Mouse (Mus musculus): ENCODE data around the gene Vmn2r22. TPM values are rescaled to one million over a fixed set of nuclear protein-coding genes. Genes with fewer than 3 reads are reported as not detected.
"Not testable (repeated sequence)": the region's sequence is repeated elsewhere in the genome, so short reads cannot be mapped to it uniquely, and the experiment has no call there.

Gene Vmn2r22
- not detected for total RNA-seq (2021)

- DNase-seq (ENCODE audit: low spot score); intact Hi-C loops (cut with DNase I): not testable (repeated sequence)
These were observed at the start of gene Vmn2r22 for GRCm38 (mm10) chr6:123650625-123651024. Gene Vmn2r22 (minus strand): TSS chr6:123650725.

DNA sequence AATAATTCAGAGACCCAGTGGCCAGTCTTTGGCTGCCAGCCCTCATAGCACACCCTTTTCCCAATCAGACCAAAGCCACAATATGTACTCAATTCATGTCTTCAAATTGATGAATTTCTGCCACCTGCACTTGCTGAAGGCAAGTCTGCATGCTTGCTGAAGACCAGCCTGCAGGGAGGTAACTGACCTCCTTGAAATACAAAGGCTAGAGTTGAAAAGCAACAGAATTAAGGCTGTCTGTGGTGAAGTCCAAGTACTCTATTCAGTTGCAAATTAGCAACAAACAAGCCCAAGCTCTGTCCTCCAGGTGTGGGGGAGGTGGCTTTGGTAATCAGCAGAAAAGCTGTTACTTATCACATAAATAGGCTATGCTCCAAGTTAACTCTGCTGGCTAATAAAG, 46.7 kb upstream of the Vmn2r22 start:
- DNase-seq (ENCODE audit: low spot score), result no peak
- intact Hi-C loops (cut with DNase I), result no loop called here

DNA sequence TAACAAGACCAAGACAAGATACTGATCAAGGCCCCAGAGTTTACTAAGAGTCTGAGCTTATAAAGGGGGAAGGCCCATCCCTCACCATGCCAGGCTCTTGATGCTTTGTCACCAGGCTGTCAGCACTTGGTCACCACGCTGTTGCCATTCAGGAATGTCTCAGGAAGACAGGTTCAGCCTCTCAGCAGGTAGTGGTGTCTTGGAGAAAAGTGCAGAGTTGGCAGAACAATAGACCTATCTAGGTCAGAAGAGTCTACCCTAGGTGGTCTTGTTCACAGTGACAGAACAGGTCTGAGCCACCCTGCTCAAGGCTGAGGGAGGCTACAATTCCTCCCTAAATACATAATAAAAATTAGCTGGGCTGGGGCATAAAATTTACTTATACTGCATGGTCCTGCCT, 46.1 kb upstream of the Vmn2r22 start:
- intact Hi-C loops (cut with DNase I); DNase-seq (ENCODE audit: low spot score): not testable (repeated sequence)

DNA sequence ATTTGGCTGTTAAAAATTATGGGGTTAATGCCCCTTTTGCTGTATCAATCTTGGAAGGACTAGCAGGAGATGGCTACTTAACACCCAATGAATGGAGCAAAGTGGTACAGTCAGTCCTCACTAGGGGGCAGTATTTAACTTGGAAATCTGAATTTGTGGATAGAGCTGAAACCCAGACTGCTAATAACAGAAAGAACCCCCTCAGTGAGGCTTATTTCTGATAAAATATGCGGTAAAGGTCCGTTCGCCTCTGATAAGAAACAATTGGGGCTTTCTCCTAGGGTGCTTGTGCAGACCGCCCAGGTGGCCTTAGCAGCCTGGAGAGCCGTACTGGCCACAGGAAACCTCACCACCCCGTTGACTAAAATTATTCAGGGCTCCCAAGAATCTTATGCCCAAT, 6.5 kb upstream of the Vmn2r22 start:
- DNase-seq (ENCODE audit: low spot score), result no peak
- intact Hi-C loops (cut with DNase I), result no loop called here

DNA sequence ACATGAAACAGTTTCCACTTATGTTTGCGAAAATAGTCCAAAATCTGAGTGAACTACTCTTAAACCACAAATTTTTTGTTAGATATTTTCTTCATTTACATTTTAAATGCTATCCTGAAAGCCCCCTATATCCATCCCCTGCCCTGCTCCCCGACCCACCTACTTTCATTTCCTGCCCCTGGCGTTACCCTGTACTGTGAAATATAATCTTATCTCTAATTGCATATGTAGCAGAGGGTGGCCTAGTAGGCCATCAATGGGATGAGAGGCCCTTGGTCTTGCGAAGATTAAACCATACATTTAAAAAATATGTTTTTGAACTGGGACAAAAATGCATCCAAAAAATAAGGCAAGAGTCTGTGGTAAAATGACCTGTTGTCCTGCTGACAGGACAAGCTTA, 11.1 kb downstream of the Vmn2r22 start:
- DNase-seq (ENCODE audit: low spot score); intact Hi-C loops (cut with DNase I): not testable (repeated sequence)

GRCm38 (mm10) chr6:123623784-123624183, 26.7 kb downstream of the Vmn2r22 start:
- DNase-seq (ENCODE audit: low spot score); intact Hi-C loops (cut with DNase I): not testable (repeated sequence)

DNA sequence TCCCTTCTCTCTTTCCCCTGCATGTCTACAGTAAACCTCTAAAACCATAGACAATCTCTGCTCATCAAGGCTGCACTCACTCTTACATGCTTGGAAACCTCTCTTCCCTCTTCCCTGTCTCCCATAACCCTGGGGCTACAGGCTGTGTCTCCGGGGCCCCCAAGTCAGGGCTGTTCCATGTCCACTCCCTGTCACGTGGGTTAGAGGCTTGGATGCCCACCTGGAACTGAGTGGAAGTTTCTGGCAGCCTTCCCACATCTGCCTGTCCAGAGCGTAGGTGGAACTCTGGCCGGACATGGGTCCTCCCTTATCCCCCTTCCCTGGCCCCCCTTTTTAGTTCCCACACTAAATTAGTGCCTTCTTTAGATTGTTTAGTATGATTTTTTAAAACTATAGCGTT, 62.2 kb downstream of the Vmn2r22 start:
- intact Hi-C loops (cut with DNase I); DNase-seq (ENCODE audit: low spot score): not testable (repeated sequence)

DNA sequence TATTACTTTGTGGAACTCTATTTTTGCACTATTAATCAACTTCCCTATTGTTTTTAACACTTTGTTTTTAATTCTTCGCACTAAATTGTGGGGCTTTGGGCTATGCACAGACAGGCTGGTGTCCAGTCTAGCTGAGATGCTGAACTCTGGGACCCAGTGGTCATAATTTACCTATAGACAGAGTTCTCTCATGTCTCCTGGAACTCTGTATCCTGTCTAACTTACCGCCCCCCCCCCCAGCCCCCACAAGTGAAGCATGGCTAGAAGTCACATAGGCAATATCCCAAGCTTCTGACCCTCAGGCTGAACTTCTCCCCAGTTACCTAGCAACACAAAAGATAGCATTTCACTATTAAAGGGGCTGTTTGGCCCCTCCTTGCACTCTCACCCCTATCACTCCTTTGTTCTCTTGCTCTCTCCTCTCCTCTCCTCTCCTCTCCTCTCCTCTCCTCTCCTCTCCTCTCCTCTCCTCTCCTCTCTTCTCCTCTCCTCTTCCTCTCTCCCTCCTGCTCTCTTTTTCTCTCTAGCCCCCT, 62.7 kb downstream of the Vmn2r22 start:
- intact Hi-C loops (cut with DNase I); DNase-seq (ENCODE audit: low spot score): not testable (repeated sequence)

DNA sequence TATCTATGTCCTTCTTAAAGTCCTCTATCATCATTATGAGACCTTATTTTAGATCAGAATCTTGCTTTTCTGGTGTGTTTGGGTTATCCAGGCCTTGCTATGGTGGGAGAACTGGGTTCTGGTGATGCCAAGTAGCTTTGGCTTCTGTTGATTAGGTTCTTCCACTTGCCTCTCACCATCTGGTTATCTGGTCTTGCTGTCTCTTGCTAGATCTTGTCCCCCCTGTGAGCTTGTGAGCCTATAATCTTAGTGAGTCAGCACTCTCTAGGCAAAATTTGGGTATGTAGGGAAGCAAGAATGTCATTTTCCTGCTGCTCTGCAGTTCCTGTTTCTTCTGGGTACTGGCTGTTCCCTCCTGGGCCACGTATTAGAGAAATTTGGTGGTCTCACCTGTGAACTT, 66.5 kb downstream of the Vmn2r22 start:
- intact Hi-C loops (cut with DNase I); DNase-seq (ENCODE audit: low spot score): not testable (repeated sequence)

- DNase-seq (ENCODE audit: low spot score); intact Hi-C loops (cut with DNase I): not testable (repeated sequence)
These were observed 75.8 kb downstream of the Vmn2r22 start for GRCm38 (mm10) chr6:123574698-123575097.

Other genes with a start within 250 kb of the Vmn2r22 start
- not detected for gene Vmn2r20, start 232.6 kb downstream of the Vmn2r22 start, total RNA-seq (2021)
- not detected for gene Vmn2r21, start 117.3 kb downstream of the Vmn2r22 start, total RNA-seq (2021)
- not detected for gene Vmn2r23, start 51.9 kb upstream of the Vmn2r22 start, total RNA-seq (2021)
- not detected for gene Vmn2r24, start 128.2 kb upstream of the Vmn2r22 start, total RNA-seq (2021)
- gene Vmn2r25, start 202.7 kb upstream of the Vmn2r22 start, total RNA-seq (2021), result not detected

Data from heart, postnatal 25 days (tissue).